Mouse (Mus musculus) hindbrain, embryonic 15.5 days (tissue): ENCODE data around the gene Slc38a4. TPM values are rescaled to one million over a fixed set of nuclear protein-coding genes. Genes with fewer than 3 reads are reported as not detected.
A peak's percentile ranks its signal among the peaks of the same experiment; 100 is the strongest.

Experiments used
- ATAC-seq: fragments of 200-750 bp; cut with Nextera tagmentation; 2 replicates; pipeline ENCODE4 v1.8.0; 2017; ENCODE audit warnings: low read depth, moderate number of reproducible peaks, moderate TSS enrichment; ENCODE audit not compliant: low FRiP score
- H3K27ac ChIP-seq: fragments of 300-500 bp; sonication (generic); replicated peaks from 2 replicates; pipeline ENCODE4 v1.5.1; 2015; ENCODE audit warnings: mild to moderate bottlenecking, inconsistent platforms
- H3K27me3 ChIP-seq: fragments of 300-500 bp; sonication (generic); 2 replicates; pipeline ENCODE4 v1.6.1; 2015; ENCODE audit warnings: control low read depth, inconsistent platforms
- H3K36me3 ChIP-seq: fragments of 300-500 bp; sonication (generic); 2 replicates; pipeline ENCODE4 v1.6.1; 2015; ENCODE audit warnings: control low read depth, inconsistent platforms
- H3K4me1 ChIP-seq: fragments of 300-500 bp; sonication (generic); replicated peaks from 2 replicates; pipeline ENCODE4 v1.6.1; 2015; ENCODE audit warnings: control low read depth, inconsistent platforms
- H3K4me2 ChIP-seq: fragments of 300-500 bp; sonication (generic); 2 replicates; pipeline ENCODE4 v1.6.1; 2015; ENCODE audit warnings: moderate library complexity, mild to moderate bottlenecking, inconsistent platforms
- H3K4me3 ChIP-seq: fragments of 300-500 bp; sonication (generic); 2 replicates; pipeline ENCODE4 v1.5.1; 2015; ENCODE audit warnings: mild to moderate bottlenecking, inconsistent platforms
- H3K9ac ChIP-seq: fragments of 300-500 bp; sonication (generic); 2 replicates; pipeline ENCODE4 v1.6.1; 2015; ENCODE audit warnings: inconsistent platforms
- H3K9me3 ChIP-seq: fragments of 300-500 bp; sonication (generic); 2 replicates; pipeline ENCODE4 v1.6.1; 2016; ENCODE audit warnings: control low read depth, inconsistent platforms
- WGBS: fragments of 180-500 bp; shearing (Covaris S2); methylation state at CpG from one replicate; pipeline ENCODE4 v1.1.7; 2015; 5-methylcytosine and 5-hydroxymethylcytosine counted together
- polyA plus RNA-seq: library from polyadenylated mRNA; unstranded; fragments of >200 nt; fragmentation: Nextera tagmentation; extraction: Ambion mirVana; gene quantifications from 2 replicates; pipeline ENCODE4 v1.2.1, GENCODE M21; 2015

The Slc38a4 gene
- polyA plus RNA-seq, 1 experiment from 2014 or later: 3.2 TPM

DNA sequence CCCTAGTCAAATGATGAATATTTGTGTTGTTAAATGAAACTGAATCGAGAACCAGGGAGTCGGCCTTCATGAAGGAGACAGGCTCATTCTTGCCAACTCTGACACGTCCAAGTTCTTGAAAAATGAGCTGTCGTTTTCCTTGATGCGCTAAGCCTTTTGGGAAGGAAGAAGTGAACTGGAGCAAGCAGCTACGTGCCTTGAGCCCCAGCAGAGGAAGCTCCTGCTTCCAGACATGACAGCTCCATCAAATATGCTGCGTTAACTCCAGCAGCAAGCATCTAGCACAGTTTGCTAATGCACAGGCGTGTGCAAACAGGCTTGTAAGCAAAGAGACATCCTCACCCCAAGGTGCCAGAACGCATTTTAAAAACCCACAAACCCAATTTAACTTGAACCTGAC lies 80.6 kb downstream of the Slc38a4 start:
- WGBS: 66% methylated on average over 9 of the region's 9 CpGs
- H3K4me1 ChIP-seq: no peaks in the 10 kb centered on the region
- ATAC-seq: no peak
- H3K4me3 ChIP-seq: no peak overlapping the region
- H3K36me3 ChIP-seq: no peaks in the 10 kb centered on the region
- H3K4me2 ChIP-seq: no peak overlapping the region
- H3K9me3 ChIP-seq: no peaks in the 10 kb centered on the region
- no peak overlapping the region for H3K9ac ChIP-seq
- 0 out of 2 replicates have a peak overlapping the region, but pooled peaks have one; percentile 38 for H3K27ac ChIP-seq
- H3K27me3 ChIP-seq: no peaks in the 10 kb centered on the region

DNA sequence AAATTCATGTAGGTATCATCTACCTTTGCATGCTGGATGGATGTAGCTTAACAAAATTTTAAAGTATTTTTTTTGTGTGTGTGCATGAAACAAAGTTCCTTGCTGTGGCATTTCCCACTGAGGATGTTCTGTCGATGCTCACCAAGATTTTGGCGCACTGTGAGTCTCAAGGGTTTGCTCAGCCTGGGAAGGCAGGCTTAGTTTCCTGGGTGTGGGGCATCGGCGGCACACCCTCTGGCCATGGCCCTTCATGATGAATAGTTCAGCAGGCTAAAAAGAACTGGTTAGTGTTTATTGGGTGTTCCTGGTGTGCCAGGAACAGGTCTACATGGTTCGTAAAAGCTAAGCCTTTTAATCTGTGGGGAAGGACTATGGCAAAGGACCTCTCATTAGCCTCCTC lies 81.6 kb downstream of the Slc38a4 start:
- Histone ChIP-seq H3K27me3 (no peaks in the 10 kb centered on the region), H3K4me2 (no peak overlapping the region), H3K9me3 (no peaks in the 10 kb centered on the region), H3K4me1 (no peaks in the 10 kb centered on the region), H3K9ac (no peak overlapping the region), H3K27ac (no peak overlapping the region), H3K36me3 (no peaks in the 10 kb centered on the region), H3K4me3 (no peak overlapping the region)
- ATAC-seq: no peak
- 93% methylated on average over 5 of the region's 5 CpGs for WGBS

DNA sequence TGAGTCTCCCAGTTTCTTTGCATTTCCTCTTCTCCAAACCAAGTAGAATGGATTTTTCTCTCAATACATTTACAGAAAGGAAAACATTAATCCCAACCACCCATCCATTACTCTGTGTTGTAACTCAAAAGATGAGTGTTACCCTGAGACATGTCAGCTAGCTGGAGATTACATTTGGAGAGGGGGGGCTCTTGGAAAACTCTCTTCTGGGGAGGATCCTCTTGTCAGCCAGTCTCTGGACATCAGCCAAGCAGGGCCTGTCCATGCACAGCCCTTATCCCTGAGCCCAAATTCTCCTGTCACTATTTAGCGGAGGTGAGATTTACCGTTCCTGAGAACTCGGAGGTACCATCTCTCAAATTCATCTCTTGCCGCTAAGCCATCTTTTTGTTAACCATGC lies 82.4 kb downstream of the Slc38a4 start:
- H3K4me3 ChIP-seq: no peak overlapping the region
- ATAC-seq: no peak
- H3K9ac ChIP-seq: no peak overlapping the region
- no peaks in the 10 kb centered on the region for H3K4me1 ChIP-seq
- no peak overlapping the region for H3K27ac ChIP-seq
- no peaks in the 10 kb centered on the region for H3K9me3 ChIP-seq
- H3K36me3 ChIP-seq: no peaks in the 10 kb centered on the region
- WGBS: 93% methylated on average over 4 of the region's 4 CpGs
- no peak overlapping the region for H3K4me2 ChIP-seq
- no peaks in the 10 kb centered on the region for H3K27me3 ChIP-seq

DNA sequence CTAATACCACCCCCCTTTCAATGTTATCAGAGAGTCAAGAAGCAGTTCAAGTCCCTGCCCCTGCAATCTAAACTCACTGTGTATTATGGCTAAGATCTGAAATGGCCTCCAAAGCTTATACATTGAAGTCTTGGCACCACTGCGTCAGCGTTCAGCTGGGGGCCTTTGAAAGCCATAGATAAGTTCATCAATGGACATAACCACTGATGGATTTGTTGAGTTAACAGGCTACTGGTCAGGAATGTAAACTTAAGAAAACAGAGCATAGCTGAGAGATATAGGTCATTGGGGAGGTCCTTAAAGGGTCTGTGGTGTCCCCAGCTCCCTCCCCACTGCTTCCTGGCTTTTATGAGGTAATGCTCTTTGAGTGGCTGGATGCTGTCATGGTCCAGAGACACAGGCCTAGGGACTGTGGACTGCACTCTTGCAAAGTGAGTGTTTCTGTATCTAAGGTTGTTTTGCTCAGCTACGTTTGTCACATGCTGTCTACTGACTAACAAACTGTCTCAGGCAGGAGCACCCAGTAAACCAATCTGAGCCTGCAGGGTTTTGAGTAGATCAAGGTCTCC lies 83.0 kb downstream of the Slc38a4 start:
- Histone ChIP-seq H3K4me2 (no peak overlapping the region), H3K27ac (no peak overlapping the region), H3K4me1 (no peaks in the 10 kb centered on the region), H3K4me3 (no peak overlapping the region), H3K9ac (no peak overlapping the region), H3K27me3 (no peaks in the 10 kb centered on the region), H3K36me3 (no peaks in the 10 kb centered on the region), H3K9me3 (no peaks in the 10 kb centered on the region)
- 95% methylated on average over 3 of the region's 3 CpGs for WGBS
- ATAC-seq: no peak

DNA sequence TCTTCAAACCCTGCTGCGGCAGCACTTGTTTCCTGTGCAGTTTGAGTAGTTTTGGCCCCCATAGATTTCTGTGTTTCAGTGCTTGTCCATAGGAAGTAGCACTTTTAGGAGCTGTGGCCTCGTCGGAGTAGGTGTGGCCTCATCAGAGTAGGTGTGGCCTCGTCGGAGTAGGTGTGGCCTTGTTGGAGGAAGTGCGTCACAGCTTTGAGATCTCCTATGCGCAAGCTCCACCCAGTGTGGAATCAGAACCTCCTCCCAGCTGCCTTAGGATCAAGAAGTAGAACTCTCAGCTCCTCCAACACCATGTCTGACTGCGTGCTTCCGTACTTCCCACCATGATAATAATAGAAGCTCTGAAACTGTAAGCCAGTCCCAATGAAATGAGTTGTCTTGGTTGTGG lies 83.8 kb downstream of the Slc38a4 start:
- H3K36me3 ChIP-seq: no peaks in the 10 kb centered on the region
- H3K27me3 ChIP-seq: no peaks in the 10 kb centered on the region
- no peaks in the 10 kb centered on the region for H3K9me3 ChIP-seq
- H3K4me2 ChIP-seq: no peak overlapping the region
- no peak for ATAC-seq
- no peak overlapping the region for H3K27ac ChIP-seq
- H3K9ac ChIP-seq: no peak overlapping the region
- WGBS: 95% methylated on average over 9 of the region's 9 CpGs
- no peak overlapping the region for H3K4me3 ChIP-seq
- no peaks in the 10 kb centered on the region for H3K4me1 ChIP-seq

DNA sequence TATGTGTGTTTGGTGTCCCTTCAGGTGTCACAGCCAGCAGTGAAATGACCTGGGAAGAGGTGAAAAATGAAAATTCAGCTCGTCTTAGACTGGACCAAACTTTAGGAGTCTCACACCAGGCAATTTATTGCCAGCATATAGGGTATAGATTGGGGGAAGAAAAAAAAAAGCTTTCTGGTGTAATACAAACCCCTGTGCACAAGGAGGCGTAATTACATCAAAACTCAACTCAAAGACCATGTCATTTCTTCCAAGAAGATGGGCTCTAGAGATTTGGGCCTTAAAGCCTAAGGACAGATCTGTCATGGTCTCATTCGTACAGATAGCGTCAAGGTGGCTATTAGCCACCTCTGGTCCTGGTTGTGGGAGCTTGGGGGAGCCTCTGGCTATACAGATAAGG lies 86.0 kb downstream of the Slc38a4 start:
- H3K27me3 ChIP-seq: no peaks in the 10 kb centered on the region

DNA sequence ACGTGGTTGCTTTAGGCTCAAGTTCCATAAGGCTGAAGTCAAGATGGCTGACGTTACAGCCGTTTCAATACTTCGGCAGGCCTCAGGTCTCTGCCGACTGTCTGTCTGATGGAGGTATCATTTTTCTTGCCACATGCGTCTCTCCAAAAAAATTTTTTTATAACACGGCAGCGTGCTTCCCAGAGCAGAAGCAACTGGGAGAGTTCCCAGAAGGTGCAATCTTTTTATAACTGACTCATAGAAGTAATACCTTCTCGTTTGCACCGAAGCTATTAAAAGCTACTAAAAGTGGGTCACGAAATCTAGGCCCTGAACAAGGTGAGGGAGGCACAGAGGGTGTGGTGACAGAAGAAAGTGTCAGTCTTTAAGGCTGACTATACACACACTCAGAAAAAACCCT lies 87.0 kb downstream of the Slc38a4 start:
- Histone ChIP-seq H3K4me1 (no peaks in the 10 kb centered on the region), H3K9ac (no peak overlapping the region), H3K36me3 (no peaks in the 10 kb centered on the region), H3K27ac (no peak overlapping the region), H3K27me3 (no peaks in the 10 kb centered on the region), H3K4me2 (no peak overlapping the region), H3K9me3 (no peaks in the 10 kb centered on the region), H3K4me3 (no peak overlapping the region)
- ATAC-seq: no peak
- 90% methylated on average over 11 of the region's 11 CpGs for WGBS

More for the DNA sequence above, 86.0 kb downstream of the Slc38a4 start:
- ATAC-seq: no peak
- H3K36me3 ChIP-seq: no peaks in the 10 kb centered on the region
- no peak overlapping the region for H3K4me3 ChIP-seq
- WGBS: 70% methylated on average over 4 of the region's 4 CpGs
- no peak overlapping the region for H3K27ac ChIP-seq
- H3K9ac ChIP-seq: no peak overlapping the region
- H3K4me1 ChIP-seq: no peaks in the 10 kb centered on the region
- H3K4me2 ChIP-seq: no peak overlapping the region
- H3K9me3 ChIP-seq: no peaks in the 10 kb centered on the region

DNA sequence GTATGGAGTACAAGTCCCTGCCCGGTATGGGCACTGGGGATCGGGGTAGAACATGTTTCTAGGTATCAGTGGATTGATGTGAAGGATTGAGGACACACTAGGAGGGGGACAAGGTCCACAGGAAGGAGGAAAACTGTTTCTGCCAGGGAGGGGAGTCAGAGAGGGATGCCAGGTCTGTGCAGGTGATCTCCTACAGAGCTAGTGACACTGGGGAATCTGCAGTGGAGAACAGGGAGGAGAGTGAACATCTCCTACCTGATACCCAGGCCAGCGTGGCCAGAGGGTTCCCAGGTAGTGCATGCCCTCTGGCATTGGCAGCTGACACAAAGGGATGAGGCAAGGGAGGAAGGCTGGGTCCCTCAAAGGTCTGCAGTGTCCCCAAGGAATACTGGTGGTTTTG lies 89.4 kb downstream of the Slc38a4 start:
- WGBS: 89% methylated on average over 3 of the region's 3 CpGs
- Histone ChIP-seq H3K9me3 (no peaks in the 10 kb centered on the region), H3K36me3 (no peaks in the 10 kb centered on the region), H3K9ac (no peak overlapping the region), H3K4me2 (no peak overlapping the region), H3K27ac (no peak overlapping the region), H3K4me3 (no peak overlapping the region), H3K27me3 (no peaks in the 10 kb centered on the region), H3K4me1 (no peaks in the 10 kb centered on the region)
- ATAC-seq: no peak

DNA sequence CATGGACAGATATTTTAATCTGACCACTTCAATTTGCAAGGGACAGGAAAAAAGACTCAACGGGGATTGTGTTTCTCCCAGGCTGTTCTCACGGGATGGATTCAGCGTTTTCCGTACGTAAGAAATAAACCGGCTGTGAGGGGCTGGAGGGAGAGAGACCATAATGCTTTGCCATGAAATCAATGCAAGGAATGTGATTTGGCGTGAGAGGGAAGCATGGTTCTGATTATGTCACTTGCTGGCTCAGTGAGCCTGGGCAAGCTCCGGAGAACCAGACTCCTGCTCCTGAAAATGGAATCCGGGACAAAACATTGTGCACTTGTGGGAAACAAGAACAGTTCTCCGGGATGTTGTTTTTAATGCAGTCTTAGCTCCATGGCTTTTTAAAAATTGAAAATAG lies 92.0 kb downstream of the Slc38a4 start:
- Histone ChIP-seq H3K9me3 (no peaks in the 10 kb centered on the region), H3K36me3 (no peaks in the 10 kb centered on the region), H3K9ac (no peak overlapping the region), H3K27ac (no peak overlapping the region), H3K4me2 (no peak overlapping the region), H3K4me1 (no peaks in the 10 kb centered on the region), H3K27me3 (no peaks in the 10 kb centered on the region), H3K4me3 (no peak overlapping the region)
- ATAC-seq: no peak
- 68% methylated on average over 10 of the region's 10 CpGs for WGBS

DNA sequence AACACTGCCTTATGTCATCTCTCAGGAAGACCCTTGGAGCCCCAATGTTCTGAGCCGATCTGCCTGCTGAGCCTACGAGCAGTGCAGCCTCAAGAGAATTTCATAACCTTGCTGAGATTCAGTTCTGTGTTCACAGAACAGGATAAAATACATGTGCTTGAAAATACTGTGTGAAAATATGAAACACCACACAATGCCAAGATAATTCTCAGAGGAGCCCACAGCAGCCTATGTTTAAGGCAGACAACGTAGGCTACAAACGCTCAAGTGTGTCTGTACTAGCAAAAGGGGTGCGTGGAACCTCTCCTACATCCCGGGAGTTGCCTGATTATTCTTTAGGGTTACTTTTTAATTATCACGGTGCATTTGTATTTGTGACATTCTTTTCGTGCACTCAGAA lies 92.4 kb downstream of the Slc38a4 start:
- H3K4me1 ChIP-seq: no peaks in the 10 kb centered on the region
- no peak for ATAC-seq
- H3K9me3 ChIP-seq: no peaks in the 10 kb centered on the region
- H3K27ac ChIP-seq: no peak overlapping the region
- no peak overlapping the region for H3K4me2 ChIP-seq
- H3K9ac ChIP-seq: no peak overlapping the region
- no peaks in the 10 kb centered on the region for H3K36me3 ChIP-seq
- no peaks in the 10 kb centered on the region for H3K27me3 ChIP-seq
- H3K4me3 ChIP-seq: no peak overlapping the region
- WGBS: 83% methylated on average over 8 of the region's 8 CpGs

DNA sequence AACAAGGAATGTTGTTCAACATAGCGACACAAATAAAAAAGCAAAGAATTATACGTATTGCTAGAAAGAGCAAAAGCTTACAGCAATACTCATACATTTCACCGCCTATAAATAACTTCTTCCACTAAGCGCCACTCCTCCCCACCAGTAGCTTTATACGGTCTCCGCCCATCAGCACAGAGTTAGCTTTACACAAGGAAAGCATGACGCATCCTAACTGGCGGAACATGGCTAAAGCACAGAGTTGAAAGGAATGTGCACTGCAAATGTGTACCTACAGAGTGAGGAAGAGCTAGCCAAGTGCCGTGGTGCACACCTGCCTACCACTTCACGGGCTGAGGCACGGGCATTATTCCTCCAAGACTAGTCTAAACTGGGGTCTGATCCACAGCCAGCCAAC lies 95.4 kb downstream of the Slc38a4 start:
- Histone ChIP-seq H3K9me3 (no peaks in the 10 kb centered on the region), H3K4me1 (no peaks in the 10 kb centered on the region), H3K9ac (no peak overlapping the region), H3K4me2 (no peak overlapping the region), H3K4me3 (no peak overlapping the region), H3K27ac (no peak overlapping the region), H3K27me3 (no peaks in the 10 kb centered on the region), H3K36me3 (no peaks in the 10 kb centered on the region)
- WGBS: 96% methylated on average over 11 of the region's 11 CpGs
- no peak for ATAC-seq

DNA sequence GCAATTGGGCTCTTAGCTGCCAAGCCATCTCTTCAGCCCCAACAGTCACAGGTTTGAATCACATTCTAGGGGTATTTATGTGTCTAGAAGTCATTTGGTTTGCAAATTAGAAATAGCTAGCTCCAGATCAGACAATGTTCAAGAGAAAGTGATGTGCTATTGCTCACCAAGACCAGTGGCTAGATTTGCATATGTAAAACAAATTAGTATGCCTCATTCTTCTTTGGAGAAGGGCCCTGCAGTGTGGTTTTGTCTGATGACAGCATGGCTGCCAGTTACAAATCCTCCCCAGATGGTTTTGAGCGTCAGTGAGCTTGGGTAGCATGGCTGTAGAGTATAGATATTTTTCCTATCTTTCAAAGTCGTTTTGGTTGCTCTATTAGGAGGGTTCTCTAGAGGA lies 96.5 kb downstream of the Slc38a4 start:
- Histone ChIP-seq H3K9me3 (no peaks in the 10 kb centered on the region), H3K27ac (no peak overlapping the region), H3K4me2 (no peak overlapping the region), H3K9ac (no peak overlapping the region), H3K4me3 (no peak overlapping the region), H3K27me3 (no peaks in the 10 kb centered on the region), H3K36me3 (no peaks in the 10 kb centered on the region), H3K4me1 (no peaks in the 10 kb centered on the region)
- ATAC-seq: no peak
- WGBS: 30% methylated on average over 2 of the region's 2 CpGs

DNA sequence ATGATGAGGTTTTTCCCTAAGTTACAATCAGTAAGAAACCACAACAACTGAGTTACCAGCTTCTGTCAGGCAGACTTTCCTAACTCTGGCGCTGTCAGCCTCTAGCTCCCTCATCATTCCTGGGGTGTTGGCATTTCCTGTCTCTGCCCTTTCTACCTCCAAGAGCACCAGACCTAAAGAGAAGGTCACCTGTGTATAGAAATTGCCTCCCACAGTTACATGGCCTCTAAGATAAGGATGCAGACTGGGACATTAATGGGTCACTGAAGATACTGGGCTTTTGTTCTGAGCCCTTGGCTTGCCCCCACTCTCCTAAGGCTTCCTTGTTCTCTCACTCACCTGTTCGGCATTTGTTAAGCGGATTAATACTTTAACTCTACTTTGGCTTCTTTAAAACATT lies 99.1 kb downstream of the Slc38a4 start:
- Histone ChIP-seq H3K36me3 (no peaks in the 10 kb centered on the region), H3K9ac (no peak overlapping the region), H3K4me3 (no peak overlapping the region), H3K9me3 (no peaks in the 10 kb centered on the region), H3K27me3 (no peaks in the 10 kb centered on the region), H3K4me2 (no peak overlapping the region), H3K27ac (no peak overlapping the region), H3K4me1 (no peaks in the 10 kb centered on the region)
- ATAC-seq: no peak
- 84% methylated on average over 3 of the region's 3 CpGs for WGBS
